Mouse (Mus musculus) liver (tissue): ENCODE results near the gene Ifitm6.
A peak's percentile ranks its signal among the peaks of the same experiment; 100 is the strongest.
"Not testable (repeated sequence)": the region's sequence is repeated elsewhere in the genome, so short reads cannot be mapped to it uniquely, and the experiment has no call there.

Source experiments
- DNase-seq: peaks from one replicate; pipeline ENCODE4 v3.0.0-alpha.2; 2020; ENCODE audit warnings: mixed read lengths

The Ifitm6 gene

GRCm38 (mm10) chr7:141017824-141018223 is at the start of gene Ifitm6:
Gene Ifitm6 (minus strand): TSS chr7:141017924.
- DNase-seq = not testable (repeated sequence)

- no peak for DNase-seq
Measured at GRCm38 (mm10) chr7:141064576-141064975, 46.9 kb upstream of the Ifitm6 start.

GRCm38 (mm10) chr7:141064175-141064574 is 46.5 kb upstream of the Ifitm6 start:
- DNase-seq = peak; percentile 57

- DNase-seq = no peak
Measured at GRCm38 (mm10) chr7:141063353-141063752, 45.6 kb upstream of the Ifitm6 start.

GRCm38 (mm10) chr7:141062525-141062924 is 44.8 kb upstream of the Ifitm6 start:
- DNase-seq = no peak

GRCm38 (mm10) chr7:141061269-141061692 is 43.6 kb upstream of the Ifitm6 start:
- DNase-seq = no peak

- peak; percentile 67 for DNase-seq
Measured at GRCm38 (mm10) chr7:141060426-141061242, 42.9 kb upstream of the Ifitm6 start, which contains the start of gene B4galnt4. Gene B4galnt4 (plus strand): TSS chr7:141061104.

GRCm38 (mm10) chr7:141059929-141060328 is 42.2 kb upstream of the Ifitm6 start:
- peak; percentile 37 for DNase-seq

- no peak for DNase-seq
Measured at GRCm38 (mm10) chr7:141058601-141059341, 41.0 kb upstream of the Ifitm6 start.

GRCm38 (mm10) chr7:141057541-141057940 is 39.8 kb upstream of the Ifitm6 start:
- no peak for DNase-seq

GRCm38 (mm10) chr7:141056976-141057375 is 39.3 kb upstream of the Ifitm6 start:
- no peak for DNase-seq

GRCm38 (mm10) chr7:141055785-141056184 is 38.1 kb upstream of the Ifitm6 start:
- no peak for DNase-seq

GRCm38 (mm10) chr7:141052421-141052820 is 34.7 kb upstream of the Ifitm6 start:
- no peak for DNase-seq

GRCm38 (mm10) chr7:141052016-141052415 is 34.3 kb upstream of the Ifitm6 start:
- no peak for DNase-seq

GRCm38 (mm10) chr7:141051060-141051685 is 33.4 kb upstream of the Ifitm6 start:
- no peak for DNase-seq

- no peak for DNase-seq
Measured at GRCm38 (mm10) chr7:141049326-141049725, 31.6 kb upstream of the Ifitm6 start.

- DNase-seq = peak; percentile 92
Measured at GRCm38 (mm10) chr7:141048226-141049218, 30.8 kb upstream of the Ifitm6 start.

GRCm38 (mm10) chr7:141047581-141048225 is 30.0 kb upstream of the Ifitm6 start:
- peak; percentile 59 for DNase-seq

GRCm38 (mm10) chr7:141046931-141047580 is 29.3 kb upstream of the Ifitm6 start:
- DNase-seq = peak; percentile 53

GRCm38 (mm10) chr7:141042539-141042938 is 24.8 kb upstream of the Ifitm6 start:
- DNase-seq = peak; percentile 55

GRCm38 (mm10) chr7:141041661-141042060 is 23.9 kb upstream of the Ifitm6 start:
- peak; percentile 49 for DNase-seq
